Mouse (Mus musculus): Measurements from ENCODE around the gene Cog7. TPM values are rescaled to one million over a fixed set of nuclear protein-coding genes. Genes with fewer than 3 reads are reported as not detected.
A peak's percentile ranks its signal among the peaks of the same experiment; 100 is the strongest.

Cog7 gene
- polyA plus RNA-seq, 1 experiment from 2014 or later = 27.8 TPM

- 52% methylated on average over 7 of the region's 7 CpGs for WGBS
- Histone ChIP-seq H3K4me1 (0 out of 2 replicates have a peak, but pooled peaks cover 5% of the 10 kb centered on the region), H3K36me3 (peaks cover 37% of the 10 kb centered on the region), H3K4me2 (no peak overlapping the region), H3K27me3 (replicated peaks) (no peaks in the 10 kb centered on the region), H3K4me3 (replicated peaks) (no peak overlapping the region), H3K9ac (replicated peaks) (no peak overlapping the region), H3K27ac (replicated peaks) (no peak overlapping the region), H3K9me3 (replicated peaks) (no peaks in the 10 kb centered on the region)
- ATAC-seq (ENCODE audit: low FRiP score) = no peak
These were observed 50.3 kb downstream of the Cog7 start for GRCm38 (mm10) chr7:121931246-121931645.

- whole genome bisulfite sequencing = 93% methylated on average over 2 of the region's 2 CpGs
- ATAC-seq (ENCODE audit: low FRiP score) = no peak
- H3K36me3 ChIP-seq = peaks cover 47% of the 10 kb centered on the region
These were observed 53.6 kb downstream of the Cog7 start for GRCm38 (mm10) chr7:121927882-121928281.

GRCm38 (mm10) chr7:121924361-121924760 lies 57.1 kb downstream of the Cog7 start:
- Histone ChIP-seq H3K27ac (replicated peaks) (no peak overlapping the region), H3K27me3 (replicated peaks) (no peaks in the 10 kb centered on the region), H3K9me3 (replicated peaks) (no peaks in the 10 kb centered on the region), H3K4me3 (replicated peaks) (no peak overlapping the region), H3K9ac (replicated peaks) (no peak overlapping the region), H3K4me1 (no peaks in the 10 kb centered on the region), H3K36me3 (peaks cover 50% of the 10 kb centered on the region), H3K4me2 (no peak overlapping the region)
- ATAC-seq (ENCODE audit: low FRiP score) = no peak
- 98% methylated on average over 7 of the region's 7 CpGs for WGBS

More at GRCm38 (mm10) chr7:121927882-121928281, 53.6 kb downstream of the Cog7 start:
- H3K9me3 ChIP-seq (replicated peaks) = no peaks in the 10 kb centered on the region
- no peaks in the 10 kb centered on the region for H3K27me3 ChIP-seq (replicated peaks)
- H3K4me1 ChIP-seq = no peaks in the 10 kb centered on the region
- H3K4me3 ChIP-seq (replicated peaks) = no peak overlapping the region
- H3K9ac ChIP-seq (replicated peaks) = no peak overlapping the region
- H3K4me2 ChIP-seq = no peak overlapping the region
- H3K27ac ChIP-seq (replicated peaks) = no peak overlapping the region

GRCm38 (mm10) chr7:121913944-121914343 lies 67.6 kb downstream of the Cog7 start:
- H3K4me2 ChIP-seq = no peak overlapping the region
- no peak overlapping the region for H3K4me3 ChIP-seq (replicated peaks)
- H3K4me1 ChIP-seq = no peaks in the 10 kb centered on the region
- 76% methylated on average over 6 of the region's 6 CpGs for WGBS
- no peak overlapping the region for H3K9ac ChIP-seq (replicated peaks)
- no peaks in the 10 kb centered on the region for H3K36me3 ChIP-seq
- no peak for ATAC-seq (ENCODE audit: low FRiP score)
- H3K27me3 ChIP-seq (replicated peaks) = no peaks in the 10 kb centered on the region
- no peaks in the 10 kb centered on the region for H3K9me3 ChIP-seq (replicated peaks)
- no peak overlapping the region for H3K27ac ChIP-seq (replicated peaks)

GRCm38 (mm10) chr7:121912250-121912649 lies 69.3 kb downstream of the Cog7 start:
- Histone ChIP-seq H3K27ac (replicated peaks) (no peak overlapping the region), H3K4me3 (replicated peaks) (no peak overlapping the region), H3K4me1 (no peaks in the 10 kb centered on the region), H3K9ac (replicated peaks) (no peak overlapping the region), H3K36me3 (no peaks in the 10 kb centered on the region), H3K27me3 (replicated peaks) (no peaks in the 10 kb centered on the region), H3K4me2 (no peak overlapping the region), H3K9me3 (replicated peaks) (no peaks in the 10 kb centered on the region)
- ATAC-seq (ENCODE audit: low FRiP score) = no peak
- WGBS = 81% methylated on average over 8 of the region's 8 CpGs

- no peaks in the 10 kb centered on the region for H3K27me3 ChIP-seq (replicated peaks)
- WGBS = 79% methylated on average over 4 of the region's 4 CpGs
- H3K9me3 ChIP-seq (replicated peaks) = no peaks in the 10 kb centered on the region
- H3K4me1 ChIP-seq = no peaks in the 10 kb centered on the region
- H3K27ac ChIP-seq (replicated peaks) = no peak overlapping the region
- no peak overlapping the region for H3K4me3 ChIP-seq (replicated peaks)
- no peak overlapping the region for H3K4me2 ChIP-seq
- ATAC-seq (ENCODE audit: low FRiP score) = no peak
- H3K36me3 ChIP-seq = no peaks in the 10 kb centered on the region
- no peak overlapping the region for H3K9ac ChIP-seq (replicated peaks)
These were observed 74.6 kb downstream of the Cog7 start for GRCm38 (mm10) chr7:121906879-121907278.

GRCm38 (mm10) chr7:121902757-121903411 lies 78.6 kb downstream of the Cog7 start:
- H3K27ac ChIP-seq (replicated peaks) = no peak overlapping the region
- H3K9ac ChIP-seq (replicated peaks) = no peak overlapping the region
- peaks cover 3% of the 10 kb centered on the region; the same call in 1 of the 2 replicates for H3K4me1 ChIP-seq
- 83% methylated on average over 8 of the region's 8 CpGs for WGBS
- H3K4me2 ChIP-seq = no peak overlapping the region
- no peaks in the 10 kb centered on the region for H3K36me3 ChIP-seq
- no peak for ATAC-seq (ENCODE audit: low FRiP score)
- H3K4me3 ChIP-seq (replicated peaks) = no peak overlapping the region
- no peaks in the 10 kb centered on the region for H3K27me3 ChIP-seq (replicated peaks)
- H3K9me3 ChIP-seq (replicated peaks) = no peaks in the 10 kb centered on the region

GRCm38 (mm10) chr7:121899940-121900339 lies 81.6 kb downstream of the Cog7 start:
- ATAC-seq (ENCODE audit: low FRiP score) = no peak
- 11% methylated on average over 7 of the region's 7 CpGs for WGBS
- Histone ChIP-seq H3K27me3 (replicated peaks) (no peaks in the 10 kb centered on the region), H3K9me3 (replicated peaks) (no peaks in the 10 kb centered on the region), H3K27ac (replicated peaks) (no peak overlapping the region), H3K4me3 (replicated peaks) (no peak overlapping the region), H3K9ac (replicated peaks) (no peak overlapping the region), H3K4me1 (peaks cover 3% of the 10 kb centered on the region; the same call in 1 of the 2 replicates), H3K4me2 (peak overlapping the region; percentile 28), H3K36me3 (no peaks in the 10 kb centered on the region)

- WGBS = 9% methylated on average over 14 of the region's 14 CpGs
- ATAC-seq (ENCODE audit: low FRiP score) = no peak
- H3K4me3 ChIP-seq (replicated peaks) = no peak overlapping the region
- no peak overlapping the region for H3K9ac ChIP-seq (replicated peaks)
- peaks cover 3% of the 10 kb centered on the region; the same call in 1 of the 2 replicates for H3K4me1 ChIP-seq
- no peaks in the 10 kb centered on the region for H3K36me3 ChIP-seq
- no peaks in the 10 kb centered on the region for H3K9me3 ChIP-seq (replicated peaks)
- H3K27ac ChIP-seq (replicated peaks) = no peak overlapping the region
- peak overlapping the region; percentile 28 for H3K4me2 ChIP-seq
- no peaks in the 10 kb centered on the region for H3K27me3 ChIP-seq (replicated peaks)
These were observed 82.2 kb downstream of the Cog7 start for GRCm38 (mm10) chr7:121899311-121899710.

GRCm38 (mm10) chr7:121896689-121897088 lies 84.8 kb downstream of the Cog7 start:
- Histone ChIP-seq H3K4me2 (no peak overlapping the region), H3K4me3 (replicated peaks) (no peak overlapping the region), H3K9ac (replicated peaks) (no peak overlapping the region), H3K36me3 (no peaks in the 10 kb centered on the region), H3K9me3 (replicated peaks) (no peaks in the 10 kb centered on the region), H3K27ac (replicated peaks) (no peak overlapping the region), H3K4me1 (peaks cover 3% of the 10 kb centered on the region; the same call in 1 of the 2 replicates), H3K27me3 (replicated peaks) (no peaks in the 10 kb centered on the region)
- no peak for ATAC-seq (ENCODE audit: low FRiP score)
- WGBS = 34% methylated on average over 6 of the region's 6 CpGs

- no peak overlapping the region for H3K4me2 ChIP-seq
- no peak overlapping the region for H3K9ac ChIP-seq (replicated peaks)
- H3K27ac ChIP-seq (replicated peaks) = no peak overlapping the region
- no peak for ATAC-seq (ENCODE audit: low FRiP score)
- no peaks in the 10 kb centered on the region for H3K4me1 ChIP-seq
- no peaks in the 10 kb centered on the region for H3K27me3 ChIP-seq (replicated peaks)
- no peaks in the 10 kb centered on the region for H3K9me3 ChIP-seq (replicated peaks)
- no peak overlapping the region for H3K4me3 ChIP-seq (replicated peaks)
- WGBS = 95% methylated on average over 13 of the region's 13 CpGs
- no peaks in the 10 kb centered on the region for H3K36me3 ChIP-seq
These were observed 90.7 kb downstream of the Cog7 start for GRCm38 (mm10) chr7:121890636-121891360.

GRCm38 (mm10) chr7:121880246-121880645 lies 101.3 kb downstream of the Cog7 start:
- Histone ChIP-seq H3K9ac (replicated peaks) (no peak overlapping the region), H3K36me3 (no peaks in the 10 kb centered on the region), H3K4me2 (no peak overlapping the region), H3K27me3 (replicated peaks) (no peaks in the 10 kb centered on the region), H3K9me3 (replicated peaks) (no peaks in the 10 kb centered on the region), H3K4me3 (replicated peaks) (no peak overlapping the region), H3K27ac (replicated peaks) (no peak overlapping the region), H3K4me1 (no peaks in the 10 kb centered on the region)
- WGBS = 90% methylated on average over 4 of the region's 4 CpGs
- no peak for ATAC-seq (ENCODE audit: low FRiP score)
